Mouse (Mus musculus) liver, embryonic 16.5 days (tissue): Measurements from ENCODE around the gene Gm27027. TPM values are rescaled to one million over a fixed set of nuclear protein-coding genes. Genes with fewer than 3 reads are reported as not detected.

ENCODE experiments used
- ATAC-seq: fragments of 200-750 bp; cut with Nextera tagmentation; 2 replicates; pipeline ENCODE4 v1.8.0; 2017; ENCODE audit warnings: low read depth, mild to moderate bottlenecking, moderate number of reproducible peaks, moderate library complexity
- H3K27ac ChIP-seq: fragments of 300-500 bp; sonication (generic); 2 replicates; pipeline ENCODE4 v1.5.1; 2014; ENCODE audit warnings: mild to moderate bottlenecking, low read length
- H3K27me3 ChIP-seq: fragments of 300-500 bp; sonication (generic); 2 replicates; pipeline ENCODE4 v1.6.1; 2014; ENCODE audit warnings: low read depth, low read length, mixed read lengths; ENCODE audit not compliant: control insufficient read depth, insufficient read depth
- H3K36me3 ChIP-seq: fragments of 300-500 bp; sonication (generic); 2 replicates; pipeline ENCODE4 v1.6.1; 2014; ENCODE audit warnings: mild to moderate bottlenecking; ENCODE audit not compliant: control insufficient read depth, insufficient read depth
- H3K4me1 ChIP-seq: fragments of 300-500 bp; sonication (generic); 2 replicates; pipeline ENCODE4 v1.6.1; 2014; ENCODE audit warnings: low read depth, low read length, mixed read lengths; ENCODE audit not compliant: control insufficient read depth
- H3K4me2 ChIP-seq: fragments of 300-500 bp; sonication (generic); 2 replicates; pipeline ENCODE4 v1.6.1; 2014; ENCODE audit warnings: low read depth, low read length, mixed read lengths
- H3K4me3 ChIP-seq: fragments of 300-500 bp; sonication (generic); 2 replicates; pipeline ENCODE4 v1.5.1; 2014; ENCODE audit warnings: low read depth, mild to moderate bottlenecking, low read length
- H3K9ac ChIP-seq: fragments of 300-500 bp; sonication (generic); 2 replicates; pipeline ENCODE4 v1.6.1; 2014; ENCODE audit warnings: low read depth, low read length
- H3K9me3 ChIP-seq: fragments of 300-500 bp; sonication (generic); replicated peaks from 2 replicates; pipeline ENCODE4 v1.6.1; 2016; ENCODE audit warnings: low read length; ENCODE audit not compliant: control insufficient read depth
- WGBS: fragments of 180-500 bp; shearing (Covaris S2); extraction: QIAGEN DNeasy Blood & Tissue Kit; methylation state at CpG from one replicate; pipeline ENCODE4 v1.1.7; 2014; ENCODE audit not compliant: insufficient replicate concordance; 5-methylcytosine and 5-hydroxymethylcytosine counted together
- polyA plus RNA-seq: library from polyadenylated mRNA; unstranded; fragments of >200 nt; fragmentation: Nextera tagmentation; extraction: Ambion mirVana; gene quantifications from 2 replicates; pipeline ENCODE4 v1.2.1, GENCODE M21; 2015

The Gm27027 gene
- polyA plus RNA-seq, 1 experiment from 2014 or later: not detected

- 85% methylated on average over 8 of the region's 8 CpGs for WGBS
- Histone ChIP-seq H3K36me3 (no peaks in the 10 kb centered on the region), H3K4me2 (no peak overlapping the region), H3K9me3 (no peaks in the 10 kb centered on the region), H3K4me1 (no peaks in the 10 kb centered on the region), H3K27ac (no peak overlapping the region), H3K27me3 (no peaks in the 10 kb centered on the region), H3K9ac (no peak overlapping the region), H3K4me3 (no peak overlapping the region)
- ATAC-seq: no peak
These were observed 70.0 kb downstream of the Gm27027 start for GRCm38 (mm10) chr2:93926141-93926540.

GRCm38 (mm10) chr2:93919093-93919492 is 77.1 kb downstream of the Gm27027 start:
- no peak overlapping the region for H3K4me3 ChIP-seq
- no peaks in the 10 kb centered on the region for H3K9me3 ChIP-seq
- no peaks in the 10 kb centered on the region for H3K36me3 ChIP-seq
- H3K27me3 ChIP-seq: no peaks in the 10 kb centered on the region
- no peak for ATAC-seq
- WGBS: 46% methylated on average over 3 of the region's 3 CpGs
- no peak overlapping the region for H3K4me2 ChIP-seq
- H3K9ac ChIP-seq: no peak overlapping the region
- no peak overlapping the region for H3K27ac ChIP-seq
- no peaks in the 10 kb centered on the region for H3K4me1 ChIP-seq

GRCm38 (mm10) chr2:93913552-93913951 is 82.6 kb downstream of the Gm27027 start:
- Histone ChIP-seq H3K36me3 (no peaks in the 10 kb centered on the region), H3K4me2 (no peak overlapping the region), H3K4me3 (no peak overlapping the region), H3K27me3 (no peaks in the 10 kb centered on the region), H3K4me1 (no peaks in the 10 kb centered on the region), H3K9ac (no peak overlapping the region), H3K9me3 (no peaks in the 10 kb centered on the region), H3K27ac (no peak overlapping the region)
- ATAC-seq: no peak
- 65% methylated on average over 2 of the region's 2 CpGs for WGBS

- Histone ChIP-seq H3K36me3 (no peaks in the 10 kb centered on the region), H3K9ac (no peak overlapping the region), H3K4me2 (no peak overlapping the region), H3K4me3 (no peak overlapping the region), H3K27ac (no peak overlapping the region), H3K27me3 (no peaks in the 10 kb centered on the region), H3K4me1 (no peaks in the 10 kb centered on the region), H3K9me3 (no peaks in the 10 kb centered on the region)
- no peak for ATAC-seq
- WGBS: 63% methylated on average over 10 of the region's 10 CpGs
These were observed 84.2 kb downstream of the Gm27027 start for GRCm38 (mm10) chr2:93911942-93912341.

GRCm38 (mm10) chr2:93909716-93910115 is 86.4 kb downstream of the Gm27027 start:
- Histone ChIP-seq H3K4me2 (no peak overlapping the region), H3K9ac (no peak overlapping the region), H3K27ac (no peak overlapping the region), H3K4me3 (no peak overlapping the region), H3K9me3 (no peaks in the 10 kb centered on the region), H3K27me3 (no peaks in the 10 kb centered on the region), H3K36me3 (no peaks in the 10 kb centered on the region), H3K4me1 (no peaks in the 10 kb centered on the region)
- WGBS: 63% methylated on average over 5 of the region's 5 CpGs
- no peak for ATAC-seq

- Histone ChIP-seq H3K27ac (no peak overlapping the region), H3K9ac (no peak overlapping the region), H3K4me2 (no peak overlapping the region), H3K4me3 (no peak overlapping the region), H3K27me3 (no peaks in the 10 kb centered on the region), H3K4me1 (no peaks in the 10 kb centered on the region), H3K36me3 (no peaks in the 10 kb centered on the region), H3K9me3 (no peaks in the 10 kb centered on the region)
- ATAC-seq: no peak
- WGBS: 54% methylated on average over 9 of the region's 9 CpGs
These were observed 88.4 kb downstream of the Gm27027 start for GRCm38 (mm10) chr2:93907519-93908294.

Other genes starting within 250 kb of the Gm27027 start
- 27.0 and 27.2 TPM in 2 replicates for gene Ext2, start 173.8 kb downstream of the Gm27027 start, polyA plus RNA-seq
- 1.0 and 1.4 TPM in 2 replicates for gene Accs, start 146.4 kb downstream of the Gm27027 start, polyA plus RNA-seq
- gene Accsl, start 127.2 kb downstream of the Gm27027 start, polyA plus RNA-seq: not detected in 2 replicates
- gene Gm13889, start 39.2 kb downstream of the Gm27027 start, polyA plus RNA-seq: 1.2 and 1.7 TPM in 2 replicates
- gene Alkbh3, start 14.5 kb upstream of the Gm27027 start, polyA plus RNA-seq: 26.0 and 28.0 TPM in 2 replicates
- 74.0 and 78.6 TPM in 2 replicates for gene Hsd17b12, start 161.6 kb upstream of the Gm27027 start, polyA plus RNA-seq